Mouse (Mus musculus): Measurements from ENCODE around the gene Nin.

Nin gene

GRCm38 (mm10) chr12:70118721-70119345 lies 5.3 kb upstream of the Nin start:
- peak; percentile 82 for DNase-seq

DNA sequence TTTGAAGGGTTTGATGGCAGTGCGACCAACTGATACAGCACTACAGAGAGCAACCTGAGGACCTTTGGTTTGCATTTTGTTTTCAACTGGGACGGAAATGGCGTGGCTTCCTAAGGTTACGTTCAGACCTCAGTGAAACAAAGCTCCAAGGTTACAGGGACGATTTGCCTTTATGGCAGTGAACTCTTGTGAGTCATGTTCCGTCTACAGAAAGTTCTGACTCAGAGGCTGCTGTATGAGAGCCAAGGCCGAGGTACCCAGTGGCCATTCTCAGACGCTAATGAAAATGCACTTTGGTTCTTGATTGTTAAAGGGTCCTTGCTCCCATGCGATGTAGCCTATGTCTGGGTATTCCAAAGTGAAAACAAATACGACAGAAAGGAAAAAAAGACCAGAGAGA lies 3.6 kb upstream of the Nin start:
- DNase-seq, result no peak

DNA sequence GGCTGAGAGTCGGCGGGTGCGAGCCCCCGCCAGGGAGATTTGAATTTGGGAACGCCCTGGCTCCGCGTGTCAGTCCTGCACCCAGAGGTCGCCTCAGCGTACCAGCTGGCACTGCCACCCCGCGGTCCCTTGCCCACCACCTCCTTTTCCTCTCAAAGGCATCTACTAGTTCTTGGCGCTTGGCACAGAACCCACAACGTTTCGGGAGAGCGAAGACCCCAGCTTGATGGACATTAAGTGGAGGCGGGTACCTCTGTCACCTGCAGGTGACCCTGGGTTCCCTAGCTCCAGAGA lies 1.5 kb downstream of the Nin start:
- no peak for DNase-seq

DNA sequence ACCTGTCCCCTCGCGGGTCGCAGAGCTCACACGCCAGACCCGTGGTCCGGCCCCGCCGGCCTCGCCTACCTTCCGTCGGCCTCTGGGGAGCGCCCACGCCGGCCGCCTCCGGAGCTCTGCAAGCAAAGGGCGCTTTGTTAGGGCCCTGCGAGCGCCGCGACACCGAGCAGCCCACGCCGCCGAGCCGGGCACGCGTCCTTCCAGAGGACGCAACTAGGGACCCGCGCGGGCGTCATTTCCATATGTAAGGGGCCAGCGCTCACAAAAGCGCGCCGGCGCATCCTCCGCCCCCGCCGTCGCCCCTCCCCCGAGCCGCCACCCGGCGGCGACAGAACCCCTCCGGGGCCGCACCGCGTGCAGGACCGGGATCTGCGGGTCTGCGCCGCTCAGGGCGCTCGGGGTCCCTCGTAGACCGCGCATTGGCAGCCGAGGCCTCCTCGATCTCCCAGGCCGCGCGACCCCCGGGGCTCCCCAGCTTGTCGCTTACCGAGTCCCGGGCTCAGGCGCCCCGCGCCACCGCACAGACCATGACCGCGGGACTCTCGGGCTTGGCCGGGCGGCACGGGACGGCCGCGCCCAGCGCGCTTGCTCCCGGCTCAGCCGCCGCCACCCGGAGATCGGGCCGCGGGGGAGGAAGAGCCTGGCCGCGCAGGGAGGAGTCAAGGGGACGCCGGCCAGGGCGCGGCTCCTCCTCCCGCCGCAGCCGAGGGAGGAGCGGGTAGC lies 2.0 kb downstream of the Nin start:
- DNase-seq, result peak; percentile 83

- no peak for DNase-seq
These were observed 2.5 kb downstream of the Nin start for GRCm38 (mm10) chr12:70111117-70111366.

DNA sequence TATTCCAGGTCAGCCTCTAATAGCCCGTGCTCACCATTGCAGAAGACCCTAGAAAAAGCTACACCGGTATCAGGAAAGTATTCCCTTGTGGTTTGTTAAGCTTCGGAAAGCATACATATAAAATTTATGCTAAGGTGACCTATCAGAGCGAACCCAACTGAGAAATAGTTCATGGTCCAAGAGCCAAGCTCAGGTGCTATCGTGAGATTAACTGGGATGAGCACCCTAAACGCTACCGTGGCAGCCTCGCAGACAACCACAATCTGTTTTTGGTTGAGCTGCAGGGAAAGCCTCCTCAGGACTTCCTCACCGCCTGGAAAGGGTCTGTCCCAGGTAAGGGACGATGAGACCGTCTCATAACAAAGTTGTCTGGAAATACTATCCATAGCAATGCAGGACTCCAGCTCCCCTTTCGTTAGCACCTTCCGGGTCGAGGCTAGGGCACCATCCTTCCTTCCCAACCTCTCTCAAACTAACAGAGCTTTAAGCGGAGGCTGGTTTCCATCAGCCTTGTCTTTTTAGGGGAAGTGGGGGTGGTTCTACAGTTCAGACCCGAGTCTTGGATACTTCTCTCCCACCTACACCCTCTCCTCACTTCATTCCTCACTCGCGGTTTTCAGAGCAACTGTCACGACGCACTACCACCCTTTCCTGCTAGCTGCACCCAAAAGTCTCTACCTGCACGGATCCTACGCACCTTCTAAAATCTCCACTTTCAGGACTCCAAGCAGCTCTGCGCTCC lies 3.0 kb downstream of the Nin start:
- peak; percentile 80 for DNase-seq

GRCm38 (mm10) chr12:70109921-70110320 lies 3.6 kb downstream of the Nin start:
- DNase-seq, result no peak

GRCm38 (mm10) chr12:70108104-70108503 lies 5.4 kb downstream of the Nin start:
- DNase-seq, result no peak

DNA sequence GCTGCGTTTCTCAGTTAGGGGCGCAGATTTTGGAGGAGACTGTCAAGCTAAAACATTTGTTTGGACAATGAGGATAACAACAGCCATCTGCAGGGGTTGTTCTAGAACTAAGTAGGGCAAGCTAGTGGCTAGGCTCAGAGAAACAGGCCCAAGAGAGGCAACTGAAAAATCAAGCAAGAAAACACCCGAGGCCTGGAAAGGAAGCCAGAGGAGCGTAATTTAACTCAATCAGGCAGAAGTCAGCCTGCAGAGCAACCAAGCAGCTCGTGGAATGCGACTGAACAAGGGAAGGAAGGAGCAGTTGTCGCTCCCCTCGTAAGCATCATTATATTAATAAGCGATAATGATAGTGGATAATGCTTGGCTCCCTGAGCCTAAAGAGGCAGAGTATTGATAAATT lies 7.0 kb downstream of the Nin start:
- DNase-seq, result no peak

DNA sequence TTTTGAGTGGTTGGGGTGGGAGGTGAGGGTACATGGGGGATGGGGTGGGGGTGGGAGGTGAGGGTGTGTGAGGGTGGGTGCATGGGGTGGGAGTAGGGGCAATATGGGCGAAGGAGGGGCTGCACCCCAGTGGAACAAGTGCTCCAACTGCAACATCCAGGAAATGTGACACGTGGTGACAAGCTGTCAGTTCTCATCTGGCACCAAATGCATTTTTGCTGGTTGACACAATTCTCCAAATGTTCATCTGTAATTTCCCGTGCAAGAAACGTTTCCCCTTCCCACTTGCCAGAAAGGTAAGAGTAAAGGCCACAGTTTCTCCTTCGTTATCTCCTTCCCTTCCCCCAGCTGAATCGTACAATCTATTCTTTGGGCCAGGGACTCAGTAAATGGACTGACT lies 7.6 kb downstream of the Nin start:
- no peak for DNase-seq

DNA sequence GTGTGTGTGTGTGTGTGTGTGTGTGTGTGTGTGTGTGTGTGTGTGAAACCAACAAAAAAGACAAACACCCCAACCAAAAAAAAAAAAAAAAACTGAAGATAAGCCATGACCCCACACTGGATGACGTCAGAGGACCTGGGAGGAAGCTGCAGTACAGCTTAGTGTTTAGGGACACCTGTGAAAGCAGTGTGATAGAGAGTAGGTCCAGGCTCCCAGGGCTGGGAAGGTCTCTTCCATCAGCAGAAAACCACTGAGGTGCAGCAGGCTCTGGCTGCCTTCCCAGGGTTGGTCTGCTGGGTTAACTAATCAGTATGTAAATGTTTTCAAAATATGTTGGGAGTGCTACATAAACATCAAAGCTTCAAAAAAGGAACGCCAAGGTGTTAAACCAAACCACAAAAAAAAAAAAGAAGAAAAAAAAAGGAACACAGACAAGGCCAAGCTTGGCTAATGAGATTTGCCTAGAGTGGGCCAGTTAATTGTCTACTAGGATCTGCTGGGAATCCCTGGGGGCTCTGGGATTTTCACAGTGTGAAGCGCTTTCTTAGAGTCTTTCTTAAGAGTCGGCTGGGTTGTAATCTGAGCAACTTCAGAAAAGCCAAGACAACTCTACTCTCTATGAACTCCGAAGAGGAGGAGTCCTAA lies 8.6 kb downstream of the Nin start:
- DNase-seq, result no peak

- DNase-seq, result no peak
These were observed 9.3 kb downstream of the Nin start for GRCm38 (mm10) chr12:70104199-70104598.

DNA sequence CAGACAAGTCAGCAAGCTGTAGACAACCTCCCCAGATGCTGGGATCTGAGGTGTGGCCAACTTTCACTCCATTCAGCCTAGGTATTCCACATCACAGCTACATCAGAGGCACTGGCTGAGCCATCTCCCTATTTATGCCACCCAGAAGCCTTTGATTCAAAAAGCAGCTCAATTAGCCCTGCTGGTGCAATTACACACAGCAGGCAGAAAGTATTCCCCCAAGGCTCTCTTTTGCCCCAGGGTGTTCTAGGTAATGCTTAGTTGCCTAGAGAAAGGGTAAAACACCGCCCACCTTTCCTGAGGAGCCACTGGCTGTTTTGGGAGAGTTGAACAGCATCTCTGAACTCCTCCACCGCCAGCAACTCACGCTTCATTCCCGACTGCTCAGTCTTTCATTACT lies 10.3 kb downstream of the Nin start:
- DNase-seq, result no peak

GRCm38 (mm10) chr12:70102426-70102825 lies 11.1 kb downstream of the Nin start:
- no peak for DNase-seq

GRCm38 (mm10) chr12:70101823-70102222 lies 11.7 kb downstream of the Nin start:
- no peak for DNase-seq

DNA sequence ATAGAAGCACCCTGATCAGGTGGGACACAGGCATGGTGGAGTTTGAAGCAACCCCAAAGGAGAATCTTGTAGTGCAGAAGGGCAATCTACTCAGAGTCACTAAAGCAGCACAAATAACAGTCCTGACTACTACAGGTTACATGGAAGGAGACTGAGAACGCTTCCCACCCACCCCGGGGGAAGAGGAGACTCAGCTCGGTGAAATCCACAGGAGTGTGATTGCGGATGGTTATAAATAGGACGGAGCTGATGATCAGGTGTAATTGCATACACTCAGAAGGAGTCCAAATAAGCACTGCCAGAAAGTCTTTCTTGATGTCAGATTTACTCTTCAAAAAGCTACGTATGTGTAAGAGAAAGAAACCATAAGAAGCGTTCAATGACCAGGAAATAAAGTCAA lies 15.6 kb downstream of the Nin start:
- no peak for DNase-seq

- no peak for DNase-seq
These were observed 16.2 kb downstream of the Nin start for GRCm38 (mm10) chr12:70097316-70097715.

DNA sequence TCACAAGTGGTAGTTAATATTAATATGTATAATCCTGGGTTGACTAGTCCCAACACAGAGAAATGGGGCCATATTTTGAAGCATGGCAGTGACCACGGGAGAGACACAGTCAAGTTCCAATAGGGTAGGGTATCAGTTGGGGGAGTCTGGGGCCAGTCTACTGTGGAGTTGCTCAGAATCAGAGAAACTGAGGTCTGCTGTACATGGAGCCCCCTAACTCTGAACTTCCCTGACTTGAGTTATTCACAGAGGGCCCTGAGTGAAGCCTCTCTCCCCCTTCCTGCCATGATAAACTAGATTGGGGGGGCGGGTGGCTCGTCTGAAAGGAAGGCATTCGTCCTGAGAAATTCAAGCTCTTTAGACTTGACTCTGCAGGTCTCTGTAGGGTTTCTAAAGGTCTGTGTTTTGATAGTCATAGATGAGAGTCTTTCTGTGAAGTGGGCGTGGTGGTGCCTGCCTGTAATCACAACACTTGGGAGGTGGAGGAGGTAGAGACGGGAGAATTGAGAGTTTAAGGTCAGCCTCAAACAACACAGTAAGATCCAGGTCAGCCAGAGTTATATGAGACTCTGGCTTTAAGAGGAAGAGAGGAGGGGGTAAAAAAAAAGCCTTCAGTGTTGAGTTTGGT lies 20.1 kb downstream of the Nin start:
- DNase-seq, result no peak

GRCm38 (mm10) chr12:70088297-70088696 lies 25.2 kb downstream of the Nin start:
- DNase-seq, result no peak

DNA sequence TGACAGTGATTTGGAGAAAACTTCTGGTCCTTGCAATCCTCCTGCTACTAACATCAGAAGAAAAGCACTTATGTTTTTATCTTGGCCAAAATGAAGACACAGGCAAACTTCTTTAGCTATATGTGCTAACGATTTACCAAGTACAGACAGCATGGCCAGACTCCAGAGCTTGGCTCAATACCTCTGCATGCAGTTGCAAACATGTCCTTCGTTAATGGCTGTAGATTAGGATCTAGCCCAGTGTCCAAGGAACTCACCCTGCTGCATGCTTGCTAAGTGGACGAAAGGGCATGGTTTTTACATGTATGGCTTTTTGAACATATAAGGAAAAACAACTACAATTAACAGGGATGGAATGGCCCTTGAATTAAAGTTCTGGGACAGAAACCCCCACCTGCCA lies 28.2 kb downstream of the Nin start:
- DNase-seq, result no peak

DNA sequence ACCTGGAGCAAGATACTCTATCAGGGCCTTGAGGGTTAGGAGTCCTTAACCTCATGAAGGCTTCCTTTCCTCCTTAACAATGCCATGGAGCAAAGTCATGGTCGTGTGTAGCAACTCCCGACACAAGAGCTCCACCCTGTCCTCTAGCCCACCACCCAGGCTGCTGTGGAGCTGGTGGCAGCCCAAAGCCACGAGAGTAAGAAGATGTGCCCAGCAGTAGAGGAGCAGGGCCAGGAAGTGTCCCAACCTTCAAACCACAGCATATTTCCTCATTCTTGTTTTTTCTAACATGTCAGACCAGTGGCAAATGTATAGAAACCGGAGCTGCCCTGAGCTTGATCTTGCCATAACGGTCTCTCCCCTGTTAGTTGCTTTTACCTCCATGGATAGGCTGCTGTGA lies 29.3 kb downstream of the Nin start:
- DNase-seq, result no peak

DNA sequence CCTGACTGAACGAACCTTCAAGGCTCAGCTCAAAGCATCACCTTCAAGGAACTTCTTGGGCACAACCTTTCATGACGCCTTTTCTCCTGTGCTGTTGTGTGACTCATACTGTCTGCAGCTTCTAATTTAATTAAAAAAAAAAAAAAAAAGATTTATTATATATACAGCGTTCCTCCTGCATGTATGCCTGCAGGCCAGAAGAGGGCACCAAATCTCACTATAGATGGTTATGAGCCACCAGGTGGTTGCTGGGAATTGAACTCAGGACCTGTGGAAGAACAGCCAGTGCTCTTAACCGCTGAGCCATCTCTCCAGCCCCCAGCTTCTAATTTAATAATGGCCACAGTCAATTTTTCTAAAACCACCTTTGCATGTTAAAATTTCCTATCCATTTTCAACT lies 29.8 kb downstream of the Nin start:
- no peak for DNase-seq

DNA sequence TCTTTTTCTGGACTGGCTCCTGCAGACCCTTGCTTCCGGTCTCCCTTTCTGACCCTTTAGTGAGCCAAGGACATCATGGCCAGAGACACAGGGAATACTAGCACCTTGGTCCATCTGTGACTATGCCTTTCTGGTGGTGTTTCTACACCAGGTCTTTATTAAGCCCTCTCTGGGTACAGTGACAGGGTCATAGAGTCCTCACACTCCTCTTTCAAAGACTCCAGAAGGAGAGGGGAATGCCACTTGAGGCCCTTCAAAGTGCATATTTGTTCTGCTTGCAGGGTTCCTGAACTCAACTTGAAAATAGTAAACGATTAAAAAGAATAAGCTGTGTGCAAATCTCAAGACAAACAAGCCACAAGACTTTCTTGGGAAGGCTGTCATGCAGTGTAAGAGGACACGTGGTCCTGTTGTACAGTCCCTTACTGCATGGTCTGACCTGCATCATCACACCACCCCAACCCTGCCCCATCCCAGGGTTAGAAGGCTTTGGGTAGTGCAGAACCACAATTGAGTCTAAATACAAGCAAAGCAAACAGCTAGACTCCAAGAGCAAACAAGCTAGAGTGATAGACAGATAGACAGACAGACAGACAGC lies 30.5 kb downstream of the Nin start:
- DNase-seq, result no peak
